Mouse (Mus musculus) bone marrow macrophage, adult 2 months (primary cell): Measurements from ENCODE around the gene Rnh1.

Source experiments
- CTCF ChIP-seq: IDR thresholded peaks from 2 replicates; pipeline ENCODE4 v1.5.1; 2012; ENCODE audit warnings: low read depth, mild to moderate bottlenecking, low read length, moderate library complexity
- POLR2A ChIP-seq: IDR thresholded peaks from 2 replicates; pipeline ENCODE4 v1.6.1; 2012; ENCODE audit warnings: mild to moderate bottlenecking, low read depth, low read length, borderline replicate concordance

GRCm38 (mm10) chr7:141169866-141170265, 2.8 kb downstream of the Rnh1 start:
- TF ChIP-seq POLR2A: no peak
- TF ChIP-seq CTCF: no peak
